Mouse (Mus musculus) megakaryocyte, embryonic 14.5 days (primary cell): Measurements from ENCODE around the gene Vamp3.

Experiments
- FLI1 ChIP-seq: IDR thresholded peaks from 2 replicates; pipeline ENCODE4 v1.6.1; 2012; ENCODE audit warnings: low read length, inconsistent platforms, mixed read lengths
- GATA1 ChIP-seq: IDR thresholded peaks from 3 replicates; pipeline ENCODE4 v1.6.1; 2012; ENCODE audit warnings: mixed read lengths, low read length, inconsistent platforms, borderline replicate concordance

- no peak for TF ChIP-seq GATA1
- no peak for TF ChIP-seq FLI1
These were observed 11.0 kb upstream of the Vamp3 start for GRCm38 (mm10) chr4:151068751-151069150.
